Mouse (Mus musculus) bone marrow macrophage, adult 2 months (primary cell): Measurements from ENCODE around the gene Atp10b. TPM values are rescaled to one million over a fixed set of nuclear protein-coding genes. Genes with fewer than 3 reads are reported as not detected.

Source experiments
- H3K27ac ChIP-seq: 2 replicates; pipeline ENCODE4 v1.5.1; 2012; ENCODE audit warnings: low read depth, low read length; ENCODE audit not compliant: insufficient read depth
- H3K4me1 ChIP-seq: 2 replicates; pipeline ENCODE4 v1.6.1; 2012; ENCODE audit warnings: low read length; ENCODE audit not compliant: control insufficient read depth, insufficient read depth
- H3K4me3 ChIP-seq: 2 replicates; pipeline ENCODE4 v1.5.1; 2012; ENCODE audit warnings: mild to moderate bottlenecking, low read length, moderate library complexity; ENCODE audit not compliant: insufficient read depth
- CTCF ChIP-seq: IDR thresholded peaks from 2 replicates; pipeline ENCODE4 v1.5.1; 2012; ENCODE audit warnings: low read depth, mild to moderate bottlenecking, low read length, moderate library complexity
- POLR2A ChIP-seq: IDR thresholded peaks from 2 replicates; pipeline ENCODE4 v1.6.1; 2012; ENCODE audit warnings: mild to moderate bottlenecking, low read depth, low read length, borderline replicate concordance
- polyA plus RNA-seq: library from polyadenylated mRNA; stranded (reverse); fragments of >200 nt; gene quantifications from 2 replicates; pipeline ENCODE4 v1.2.4, GENCODE M21; 2012; ENCODE audit not compliant: missing spikeins, insufficient read depth, insufficient read length

The Atp10b gene
- polyA plus RNA-seq, 1 experiment, result not detected

GRCm38 (mm10) chr11:43198811-43199210, 49.1 kb downstream of the Atp10b start:
- no peak for TF ChIP-seq POLR2A
- no peak for TF ChIP-seq CTCF
- H3K27ac ChIP-seq, result no peak overlapping the region
- no peak overlapping the region for H3K4me3 ChIP-seq
- H3K4me1 ChIP-seq, result no peaks in the 10 kb centered on the region

- Histone ChIP-seq H3K4me3 (no peak overlapping the region), H3K4me1 (no peaks in the 10 kb centered on the region), H3K27ac (no peak overlapping the region)
- TF ChIP-seq POLR2A, result no peak
- TF ChIP-seq CTCF, result no peak
Measured at GRCm38 (mm10) chr11:43199358-43199757, 49.7 kb downstream of the Atp10b start.

DNA sequence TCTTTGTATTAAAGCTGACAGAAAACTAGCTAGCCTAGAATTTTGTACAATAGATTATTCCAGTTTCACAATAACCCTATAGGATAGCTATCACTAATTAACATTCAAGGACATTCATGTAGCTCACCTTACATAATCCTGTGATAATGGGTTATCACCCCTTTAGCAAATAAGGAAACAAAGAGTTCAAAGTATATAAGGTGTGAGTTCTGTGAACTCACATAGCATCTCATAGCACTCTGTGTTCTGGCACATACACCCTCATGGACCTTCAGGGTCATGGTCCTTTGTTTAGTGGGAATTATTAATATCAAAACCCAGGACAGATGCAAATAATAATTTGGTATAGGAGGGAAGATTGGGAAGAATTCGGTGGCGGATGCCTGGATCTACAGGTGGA, 50.4 kb downstream of the Atp10b start:
- Histone ChIP-seq H3K4me1 (no peaks in the 10 kb centered on the region), H3K27ac (no peak overlapping the region), H3K4me3 (no peak overlapping the region)
- no peak for TF ChIP-seq CTCF
- TF ChIP-seq POLR2A, result no peak

GRCm38 (mm10) chr11:43203580-43203979, 53.9 kb downstream of the Atp10b start:
- Histone ChIP-seq H3K27ac (no peak overlapping the region), H3K4me1 (no peaks in the 10 kb centered on the region), H3K4me3 (no peak overlapping the region)
- TF ChIP-seq POLR2A (no peak), CTCF (no peak)

DNA sequence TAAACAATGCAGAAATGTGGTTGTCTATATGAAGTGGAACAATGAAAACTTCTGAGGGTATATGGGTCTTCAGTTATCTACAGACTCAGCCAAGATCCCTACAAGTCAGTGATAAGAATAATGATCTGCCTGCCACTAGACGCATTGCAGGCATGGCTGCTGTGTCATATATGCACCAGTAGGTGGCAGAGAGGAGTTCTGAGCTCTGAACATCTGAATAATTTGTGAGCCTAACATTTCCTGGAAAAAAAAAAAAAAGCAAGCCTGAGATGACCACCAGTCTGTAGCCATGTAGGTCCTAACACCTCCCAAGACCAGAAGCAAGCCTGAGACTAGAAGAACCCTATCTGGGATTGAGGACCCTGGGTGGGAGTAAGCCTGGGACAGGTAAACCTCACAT, 63.5 kb downstream of the Atp10b start:
- H3K27ac ChIP-seq, result no peak overlapping the region
- TF ChIP-seq POLR2A, result no peak
- no peak for TF ChIP-seq CTCF
- no peaks in the 10 kb centered on the region for H3K4me1 ChIP-seq
- H3K4me3 ChIP-seq, result no peak overlapping the region

DNA sequence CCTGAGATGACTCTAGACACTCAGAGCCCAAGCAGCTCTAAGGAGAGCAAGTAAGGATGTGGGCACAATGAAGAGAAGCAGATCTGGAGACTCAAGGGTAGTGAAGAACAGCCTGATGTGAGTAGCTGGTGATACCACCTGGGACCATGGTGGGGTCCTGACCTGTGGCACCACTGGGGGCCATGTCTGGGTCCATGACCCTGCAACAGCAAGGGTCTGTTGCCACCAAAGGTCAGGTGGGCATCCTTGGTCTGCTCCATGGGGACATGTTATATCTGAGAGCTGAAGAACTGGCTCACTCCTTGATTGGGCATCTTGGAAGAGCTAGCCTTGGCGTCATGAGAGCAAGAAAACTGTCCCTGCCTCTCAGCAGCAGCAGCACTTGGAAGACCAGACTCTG, 64.1 kb downstream of the Atp10b start:
- no peak for TF ChIP-seq CTCF
- TF ChIP-seq POLR2A, result no peak
- Histone ChIP-seq H3K4me3 (no peak overlapping the region), H3K4me1 (no peaks in the 10 kb centered on the region), H3K27ac (no peak overlapping the region)

GRCm38 (mm10) chr11:43217021-43217420, 67.3 kb downstream of the Atp10b start:
- TF ChIP-seq POLR2A (no peak), CTCF (no peak)
- H3K4me1 ChIP-seq, result no peaks in the 10 kb centered on the region
- no peak overlapping the region for H3K27ac ChIP-seq
- H3K4me3 ChIP-seq, result no peak overlapping the region

DNA sequence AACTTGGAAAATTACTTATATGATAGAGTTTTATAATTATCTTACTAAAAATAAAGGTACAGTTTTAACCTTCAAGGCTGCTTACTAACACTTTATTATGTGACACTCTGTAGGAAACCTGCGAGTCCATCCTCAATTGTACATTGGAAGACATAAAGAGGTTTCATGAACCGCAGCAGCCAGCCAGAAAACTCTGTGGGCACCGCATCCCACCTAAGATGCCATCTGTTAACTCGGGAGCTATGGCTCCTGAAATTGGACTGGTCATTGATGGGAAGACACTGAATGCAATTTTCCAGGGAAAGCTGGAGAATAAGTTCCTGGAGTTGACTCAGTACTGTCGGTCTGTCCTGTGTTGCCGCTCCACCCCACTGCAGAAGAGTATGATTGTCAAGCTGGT, 80.6 kb downstream of the Atp10b start:
- no peak for TF ChIP-seq CTCF
- no peak for TF ChIP-seq POLR2A
- Histone ChIP-seq H3K4me1 (no peaks in the 10 kb centered on the region), H3K4me3 (no peak overlapping the region), H3K27ac (no peak overlapping the region)

GRCm38 (mm10) chr11:43232073-43232472, 82.4 kb downstream of the Atp10b start:
- TF ChIP-seq CTCF (no peak), POLR2A (no peak)
- no peak overlapping the region for H3K4me3 ChIP-seq

GRCm38 (mm10) chr11:43236360-43237039, 86.8 kb downstream of the Atp10b start:
- TF ChIP-seq POLR2A, result no peak
- TF ChIP-seq CTCF, result no peak
- H3K27ac ChIP-seq, result no peak overlapping the region
- H3K4me1 ChIP-seq, result no peaks in the 10 kb centered on the region
- H3K4me3 ChIP-seq, result no peak overlapping the region

More at GRCm38 (mm10) chr11:43232073-43232472, 82.4 kb downstream of the Atp10b start:
- no peak overlapping the region for H3K27ac ChIP-seq
- no peaks in the 10 kb centered on the region for H3K4me1 ChIP-seq
